Mouse (Mus musculus) heart, embryonic 11.5 days (tissue): ENCODE measurements around the gene Sart1. TPM values are rescaled to one million over a fixed set of nuclear protein-coding genes. Genes with fewer than 3 reads are reported as not detected.

Experiments
- ATAC-seq: fragments of 200-750 bp; cut with Nextera tagmentation; replicated peaks from 2 replicates; pipeline ENCODE4 v1.8.0; 2017; ENCODE audit warnings: moderate library complexity; ENCODE audit not compliant: insufficient number of reproducible peaks, low FRiP score, low TSS enrichment
- H3K27ac ChIP-seq: fragments of 300-500 bp; sonication (generic); 2 replicates; pipeline ENCODE4 v1.5.1; 2014; ENCODE audit warnings: mild to moderate bottlenecking, low read depth, low read length
- H3K27me3 ChIP-seq: fragments of 300-500 bp; sonication (generic); 2 replicates; pipeline ENCODE4 v1.6.1; 2014; ENCODE audit warnings: mild to moderate bottlenecking, low read length, mixed read lengths; ENCODE audit not compliant: control insufficient read depth, insufficient read depth
- H3K36me3 ChIP-seq: fragments of 300-500 bp; sonication (generic); 2 replicates; pipeline ENCODE4 v1.6.1; 2014; ENCODE audit warnings: mild to moderate bottlenecking, low read length, moderate library complexity, mixed read lengths; ENCODE audit not compliant: control insufficient read depth, insufficient read depth
- H3K4me1 ChIP-seq: fragments of 300-500 bp; sonication (generic); 2 replicates; pipeline ENCODE4 v1.6.1; 2014; ENCODE audit warnings: low read length; ENCODE audit not compliant: control insufficient read depth, insufficient read depth
- H3K4me2 ChIP-seq: fragments of 300-500 bp; sonication (generic); 2 replicates; pipeline ENCODE4 v1.6.1; 2014; ENCODE audit warnings: mild to moderate bottlenecking, moderate library complexity
- H3K4me3 ChIP-seq: fragments of 300-500 bp; sonication (generic); 2 replicates; pipeline ENCODE4 v1.5.1; 2014; ENCODE audit warnings: low read depth, low read length
- H3K9ac ChIP-seq: fragments of 300-500 bp; sonication (generic); 2 replicates; pipeline ENCODE4 v1.6.1; 2014; ENCODE audit warnings: mild to moderate bottlenecking, low read depth, low read length, moderate library complexity
- H3K9me3 ChIP-seq: fragments of 300-500 bp; sonication (generic); replicated peaks from 2 replicates; pipeline ENCODE4 v1.6.1; 2016; ENCODE audit warnings: low read length; ENCODE audit not compliant: control insufficient read depth
- WGBS: fragments of 180-500 bp; shearing (Covaris S2); extraction: QIAGEN DNeasy Blood & Tissue Kit; methylation state at CpG from one replicate; pipeline ENCODE4 v1.1.7; 2014; ENCODE audit not compliant: insufficient replicate concordance; 5-methylcytosine and 5-hydroxymethylcytosine counted together
- polyA plus RNA-seq: library from polyadenylated mRNA; unstranded; fragments of >200 nt; fragmentation: Nextera tagmentation; extraction: Ambion mirVana; gene quantifications from 2 replicates; pipeline ENCODE4 v1.2.1, GENCODE M21; 2014

The Sart1 gene
- polyA plus RNA-seq, result 39.0 and 44.5 TPM in 2 replicates

GRCm38 (mm10) chr19:5388588-5389242 lies at the start of gene Sart1:
Gene Sart1, minus strand, starts transcription at chr19:5388703.
- Histone ChIP-seq H3K9ac (peak within 1 kb of the TSS; percentile 96), H3K4me2 (peak within 1 kb of the TSS; percentile 94), H3K4me1 (peaks cover 23% of the 10 kb centered on the region), H3K9me3 (no peaks in the 10 kb centered on the region), H3K27me3 (no peaks in the 10 kb centered on the region), H3K36me3 (peaks cover 7% of the 10 kb centered on the region), H3K27ac (peak within 1 kb of the TSS; percentile 86), H3K4me3 (peak within 1 kb of the TSS; percentile 100)
- WGBS, result 2% methylated on average over 43 of the region's 43 CpGs
- ATAC-seq, result peak; percentile 90

DNA sequence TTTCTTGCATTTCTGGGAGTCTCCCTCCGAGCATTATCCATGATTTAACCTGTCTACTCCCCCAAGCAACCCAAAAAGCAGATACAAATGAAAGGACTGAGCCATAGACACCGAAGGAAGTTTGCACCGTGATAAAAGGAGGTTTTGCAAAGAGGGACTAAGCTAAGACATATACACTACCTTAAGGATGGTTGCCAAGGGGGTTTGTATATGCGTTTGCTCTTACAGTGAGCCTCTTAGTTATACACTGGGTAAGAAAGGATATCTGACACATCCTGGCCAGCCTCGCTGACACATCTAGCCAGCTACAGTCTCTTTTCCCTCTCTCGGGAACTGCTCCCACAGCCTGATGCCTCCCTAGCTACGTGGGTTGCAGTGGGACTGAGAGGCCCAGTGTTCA lies 45.4 kb upstream of the Sart1 start:
- peak overlapping the region; percentile 57; the same call in 1 of the 2 replicates for H3K27ac ChIP-seq
- H3K4me2 ChIP-seq, result peak overlapping the region; percentile 79
- H3K9ac ChIP-seq, result peak overlapping the region; percentile 67
- 46% methylated on average over 7 of the region's 7 CpGs for WGBS
- H3K4me1 ChIP-seq, result peaks cover 9% of the 10 kb centered on the region
- no peak for ATAC-seq
- H3K4me3 ChIP-seq, result no peak overlapping the region
- H3K36me3 ChIP-seq, result no peaks in the 10 kb centered on the region
- no peaks in the 10 kb centered on the region for H3K9me3 ChIP-seq
- H3K27me3 ChIP-seq, result no peaks in the 10 kb centered on the region

DNA sequence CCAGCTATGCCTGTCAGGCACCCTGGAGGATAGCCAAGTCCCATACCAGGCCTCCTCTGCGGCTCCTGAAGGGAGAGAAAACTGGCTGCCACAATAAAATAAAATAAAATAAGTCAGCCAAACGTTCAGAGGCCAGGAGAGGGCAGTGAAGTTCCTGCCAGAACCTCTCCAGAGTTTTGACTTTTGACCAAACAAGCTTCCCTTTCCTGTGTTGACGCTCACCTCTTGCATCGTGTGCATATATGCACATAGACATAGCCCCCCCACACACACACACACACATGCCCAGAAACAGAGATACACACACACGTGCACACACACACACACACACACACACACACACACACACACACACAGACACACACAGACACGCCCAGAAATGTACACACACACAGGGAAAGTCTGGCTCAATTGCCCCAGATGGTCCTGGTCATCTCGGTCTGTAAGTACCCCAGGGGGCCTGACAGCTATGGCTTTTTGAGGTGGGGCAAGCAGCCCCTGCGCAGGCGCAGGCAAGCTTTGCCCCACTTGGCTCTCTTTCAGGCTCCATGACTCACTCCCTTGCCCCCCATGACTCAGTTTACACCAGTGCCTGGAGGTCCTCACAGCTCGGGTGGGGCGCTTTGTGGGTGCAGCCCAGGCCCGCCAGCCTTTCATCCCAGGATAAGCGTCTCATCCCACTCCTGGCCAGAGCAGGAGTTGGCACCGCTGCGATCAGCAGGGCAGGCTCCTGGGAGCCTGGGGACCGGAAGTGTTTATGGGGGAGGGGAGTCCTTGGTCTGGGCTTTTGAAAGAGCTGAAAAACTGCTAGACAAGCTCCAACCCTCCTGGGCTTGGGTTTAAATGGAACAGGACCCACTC lies 44.7 kb upstream of the Sart1 start:
- 7% methylated on average over 16 of the region's 16 CpGs for WGBS
- H3K36me3 ChIP-seq, result no peaks in the 10 kb centered on the region
- peak; percentile 32; the same call in 1 of the 2 replicates for ATAC-seq

GRCm38 (mm10) chr19:5431911-5432464 lies 43.5 kb upstream of the Sart1 start:
- H3K4me3 ChIP-seq, result no peak overlapping the region
- peaks cover 9% of the 10 kb centered on the region for H3K4me1 ChIP-seq
- H3K9ac ChIP-seq, result 0 out of 2 replicates have a peak overlapping the region, but pooled peaks have one; percentile 10
- 73% methylated on average over 4 of the region's 4 CpGs for WGBS
- ATAC-seq, result no peak
- H3K4me2 ChIP-seq, result no peak overlapping the region
- H3K36me3 ChIP-seq, result 0 out of 2 replicates have a peak, but pooled peaks cover under 1% of the 10 kb centered on the region
- H3K27ac ChIP-seq, result no peak overlapping the region
- no peaks in the 10 kb centered on the region for H3K9me3 ChIP-seq
- no peaks in the 10 kb centered on the region for H3K27me3 ChIP-seq

More for the DNA sequence above, 44.7 kb upstream of the Sart1 start:
- peak overlapping the region; percentile 40 for H3K4me3 ChIP-seq
- H3K27me3 ChIP-seq, result no peaks in the 10 kb centered on the region
- peak overlapping the region; percentile 79 for H3K4me2 ChIP-seq
- H3K9me3 ChIP-seq, result no peaks in the 10 kb centered on the region
- peak overlapping the region; percentile 67 for H3K9ac ChIP-seq
- peak overlapping the region; percentile 57 for H3K27ac ChIP-seq
- H3K4me1 ChIP-seq, result peaks cover 9% of the 10 kb centered on the region

GRCm38 (mm10) chr19:5430408-5430807 lies 41.9 kb upstream of the Sart1 start:
- ATAC-seq, result no peak
- Histone ChIP-seq H3K27ac (no peak overlapping the region), H3K36me3 (peaks cover 8% of the 10 kb centered on the region; the same call in 1 of the 2 replicates), H3K4me2 (no peak overlapping the region), H3K27me3 (no peaks in the 10 kb centered on the region), H3K9ac (no peak overlapping the region), H3K4me1 (peaks cover 18% of the 10 kb centered on the region), H3K9me3 (no peaks in the 10 kb centered on the region), H3K4me3 (no peak overlapping the region)
- WGBS, result 83% methylated on average over 1 of the region's 1 CpGs

DNA sequence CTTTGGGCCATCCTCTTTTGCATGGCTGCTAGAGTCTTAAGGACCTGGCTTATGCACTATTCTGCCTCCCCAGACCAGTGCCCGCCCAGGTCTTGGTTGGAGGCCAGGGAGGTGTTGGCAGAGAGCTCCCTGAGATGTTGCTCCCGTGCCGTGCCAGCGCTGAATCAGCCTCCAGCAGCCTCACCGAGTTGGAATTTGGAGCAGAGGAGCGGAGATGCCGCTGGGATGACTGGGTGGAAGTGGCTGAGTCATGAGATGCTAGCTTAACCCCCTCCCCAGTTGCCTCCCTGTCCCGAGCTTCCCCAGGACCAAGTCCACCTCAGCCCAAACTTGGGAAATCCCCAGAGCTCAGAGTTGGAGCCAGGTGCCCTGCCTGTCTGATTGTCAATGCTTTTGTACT lies 41.3 kb upstream of the Sart1 start:
- WGBS, result 66% methylated on average over 8 of the region's 8 CpGs
- no peak for ATAC-seq
- Histone ChIP-seq H3K36me3 (peaks cover 8% of the 10 kb centered on the region; the same call in 1 of the 2 replicates), H3K4me1 (peaks cover 18% of the 10 kb centered on the region), H3K4me3 (no peak overlapping the region), H3K27ac (no peak overlapping the region), H3K27me3 (no peaks in the 10 kb centered on the region), H3K9me3 (no peaks in the 10 kb centered on the region), H3K4me2 (no peak overlapping the region), H3K9ac (0 out of 2 replicates have a peak overlapping the region, but pooled peaks have one; percentile 10)

DNA sequence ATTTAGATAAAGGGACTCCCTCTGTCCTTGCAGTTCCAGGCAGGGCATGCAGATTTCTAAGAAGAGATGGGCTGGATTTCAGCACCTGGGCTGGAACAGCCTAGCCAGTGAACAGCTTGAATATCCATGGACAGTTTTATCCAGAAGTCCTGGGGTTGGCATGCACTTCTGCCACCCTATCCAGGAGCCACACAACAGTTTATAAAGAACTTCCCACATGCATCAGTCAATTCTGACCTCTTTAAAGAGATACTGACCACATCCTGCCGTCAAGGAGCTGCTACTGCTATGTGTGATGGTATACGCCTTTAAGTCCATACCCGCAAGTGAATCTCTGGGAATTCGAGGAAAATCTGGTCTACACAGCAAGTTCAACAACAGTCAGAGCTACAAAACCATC lies 40.7 kb upstream of the Sart1 start:
- Histone ChIP-seq H3K9me3 (no peaks in the 10 kb centered on the region), H3K4me2 (no peak overlapping the region), H3K27me3 (no peaks in the 10 kb centered on the region), H3K27ac (no peak overlapping the region), H3K36me3 (peaks cover 8% of the 10 kb centered on the region; the same call in 1 of the 2 replicates), H3K4me1 (peaks cover 18% of the 10 kb centered on the region), H3K4me3 (no peak overlapping the region), H3K9ac (no peak overlapping the region)
- no peak for ATAC-seq
- 74% methylated on average over 4 of the region's 4 CpGs for WGBS

DNA sequence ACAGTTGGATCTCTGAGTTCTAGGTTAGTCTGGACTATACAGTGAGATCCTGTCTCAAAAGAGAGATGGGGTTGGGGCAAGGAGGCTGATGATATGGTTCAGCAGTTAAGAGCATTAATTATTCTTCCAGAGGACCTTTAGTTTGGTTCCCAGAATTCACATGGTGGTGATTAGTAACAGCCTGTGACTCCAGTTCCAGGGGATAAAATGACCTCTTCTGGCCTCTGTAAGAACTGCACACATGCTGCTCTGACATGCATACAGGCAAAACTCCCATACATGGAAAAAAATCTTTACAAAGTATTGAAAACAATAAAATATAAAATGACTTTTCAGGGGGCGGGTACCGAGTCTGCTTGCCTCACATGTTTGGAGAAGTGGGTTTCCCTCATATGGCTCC lies 39.6 kb upstream of the Sart1 start:
- peaks cover 8% of the 10 kb centered on the region; the same call in 1 of the 2 replicates for H3K36me3 ChIP-seq
- no peak overlapping the region for H3K4me2 ChIP-seq
- H3K9ac ChIP-seq, result no peak overlapping the region
- H3K27me3 ChIP-seq, result no peaks in the 10 kb centered on the region
- no peak overlapping the region for H3K4me3 ChIP-seq
- H3K9me3 ChIP-seq, result no peaks in the 10 kb centered on the region
- no peak overlapping the region for H3K27ac ChIP-seq
- no peak for ATAC-seq
- WGBS, result 85% methylated on average over 2 of the region's 2 CpGs
- H3K4me1 ChIP-seq, result peaks cover 19% of the 10 kb centered on the region
